Mouse (Mus musculus): ENCODE measurements around the gene Pik3ap1. TPM values are rescaled to one million over a fixed set of nuclear protein-coding genes. Genes with fewer than 3 reads are reported as not detected.

Pik3ap1 gene
- polyA plus RNA-seq, 1 experiment = 0.05 TPM

DNA sequence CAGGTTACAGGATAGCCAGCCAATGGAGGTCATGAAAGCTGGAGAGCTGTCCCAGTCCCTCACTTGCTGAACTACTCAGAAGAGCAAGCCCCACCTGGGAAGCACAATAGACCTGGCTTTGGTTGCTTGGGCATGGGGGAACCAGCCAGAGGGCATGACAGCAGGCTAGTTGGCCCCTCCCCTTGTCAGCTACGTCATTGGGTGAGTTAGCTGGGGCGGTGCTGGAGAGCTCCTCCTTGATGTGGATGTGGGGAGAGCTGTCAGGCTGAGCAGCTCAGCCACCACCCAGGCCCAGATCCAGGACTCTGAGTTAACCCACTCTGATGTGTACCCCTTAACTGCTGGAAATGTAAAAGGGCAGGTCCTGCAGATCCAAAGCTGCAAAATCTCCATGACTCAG, 24.4 kb downstream of the Pik3ap1 start:
- TF ChIP-seq TAL1 (IDR thresholded peaks at IDR 0.05; ENCODE audit: low read length) = no peak
- no peak for TF ChIP-seq GATA1 (IDR thresholded peaks at IDR 0.05; ENCODE audit: low read length)
- no peak overlapping the region for H3K4me3 ChIP-seq (replicated peaks)
- H3K9me3 ChIP-seq (ENCODE audit: control insufficient read depth, low read length) = no peaks in the 10 kb centered on the region

GRCm38 (mm10) chr19:41354287-41354951, 30.5 kb downstream of the Pik3ap1 start:
- TF ChIP-seq GATA1 (IDR thresholded peaks at IDR 0.05; ENCODE audit: low read length) = no peak
- TF ChIP-seq TAL1 (IDR thresholded peaks at IDR 0.05; ENCODE audit: low read length) = no peak
- Histone ChIP-seq H3K4me1 (ENCODE audit: control insufficient read depth) (no peaks in the 10 kb centered on the region), H3K9me3 (ENCODE audit: control insufficient read depth, low read length) (no peaks in the 10 kb centered on the region), H3K36me3 (ENCODE audit: control insufficient read depth) (no peaks in the 10 kb centered on the region), H3K27me3 (ENCODE audit: control insufficient read depth) (no peaks in the 10 kb centered on the region), H3K4me3 (replicated peaks) (no peak overlapping the region)

More for the DNA sequence above, 24.4 kb downstream of the Pik3ap1 start:
- Histone ChIP-seq H3K36me3 (ENCODE audit: control insufficient read depth) (no peaks in the 10 kb centered on the region), H3K27me3 (ENCODE audit: control insufficient read depth) (no peaks in the 10 kb centered on the region), H3K4me1 (ENCODE audit: control insufficient read depth) (no peaks in the 10 kb centered on the region)

GRCm38 (mm10) chr19:41349624-41350023, 35.3 kb downstream of the Pik3ap1 start:
- H3K4me1 ChIP-seq (ENCODE audit: control insufficient read depth) = no peaks in the 10 kb centered on the region
- TF ChIP-seq TAL1 (IDR thresholded peaks at IDR 0.05; ENCODE audit: low read length) (no peak), GATA1 (IDR thresholded peaks at IDR 0.05; ENCODE audit: low read length) (no peak)
- H3K9me3 ChIP-seq (ENCODE audit: control insufficient read depth, low read length) = no peaks in the 10 kb centered on the region
- H3K36me3 ChIP-seq (ENCODE audit: control insufficient read depth) = no peaks in the 10 kb centered on the region
- no peaks in the 10 kb centered on the region for H3K27me3 ChIP-seq (ENCODE audit: control insufficient read depth)
- H3K4me3 ChIP-seq (replicated peaks) = no peak overlapping the region

DNA sequence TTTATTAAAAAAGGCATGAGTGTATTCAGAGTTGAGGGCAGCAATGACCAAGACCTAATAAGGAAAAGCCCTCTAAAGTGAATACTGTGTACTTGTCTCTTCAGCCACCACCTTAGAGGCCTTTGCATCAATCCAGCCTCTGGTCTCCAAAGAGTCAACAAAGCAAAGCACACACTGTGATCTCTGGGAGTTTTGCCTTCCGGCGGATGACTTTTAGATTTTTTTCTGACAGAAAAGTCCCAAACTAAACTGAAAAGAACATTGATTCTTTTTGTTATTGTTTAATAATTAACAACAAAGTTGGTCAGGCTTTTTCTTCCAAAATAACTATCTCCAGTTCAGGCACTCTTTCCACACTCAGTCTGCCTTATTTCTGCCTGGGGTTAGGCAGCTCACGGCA, 36.7 kb downstream of the Pik3ap1 start:
- no peak overlapping the region for H3K4me3 ChIP-seq (replicated peaks)

DNA sequence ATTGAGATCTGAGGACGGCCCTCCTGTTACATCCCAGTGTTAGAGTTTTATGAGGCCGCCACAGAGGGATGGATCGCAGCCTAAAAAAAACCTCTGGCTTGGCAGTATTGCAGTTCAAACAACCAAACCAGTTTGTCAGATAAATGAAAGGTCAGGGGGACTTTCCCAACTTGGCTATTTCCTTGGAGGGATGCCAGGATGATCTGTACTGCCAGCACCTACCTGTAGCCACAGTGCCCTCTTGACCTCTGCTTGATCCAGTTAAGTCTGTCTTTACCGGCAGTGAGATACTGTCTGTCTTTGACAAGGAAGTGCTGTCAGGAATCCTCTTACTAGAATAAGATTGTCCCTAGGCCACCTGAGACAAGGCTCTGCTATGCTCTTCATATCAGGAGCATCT, 37.6 kb downstream of the Pik3ap1 start:
- no peaks in the 10 kb centered on the region for H3K36me3 ChIP-seq (ENCODE audit: control insufficient read depth)
- no peaks in the 10 kb centered on the region for H3K4me1 ChIP-seq (ENCODE audit: control insufficient read depth)
- H3K27me3 ChIP-seq (ENCODE audit: control insufficient read depth) = no peaks in the 10 kb centered on the region
- H3K9me3 ChIP-seq (ENCODE audit: control insufficient read depth, low read length) = no peaks in the 10 kb centered on the region
- TF ChIP-seq GATA1 (IDR thresholded peaks at IDR 0.05; ENCODE audit: low read length) (no peak), TAL1 (IDR thresholded peaks at IDR 0.05; ENCODE audit: low read length) (no peak)
- no peak overlapping the region for H3K4me3 ChIP-seq (replicated peaks)

More for the DNA sequence above, 36.7 kb downstream of the Pik3ap1 start:
- TF ChIP-seq GATA1 (IDR thresholded peaks at IDR 0.05; ENCODE audit: low read length) (no peak), TAL1 (IDR thresholded peaks at IDR 0.05; ENCODE audit: low read length) (no peak)
- no peaks in the 10 kb centered on the region for H3K36me3 ChIP-seq (ENCODE audit: control insufficient read depth)
- no peaks in the 10 kb centered on the region for H3K27me3 ChIP-seq (ENCODE audit: control insufficient read depth)
- H3K9me3 ChIP-seq (ENCODE audit: control insufficient read depth, low read length) = no peaks in the 10 kb centered on the region
- H3K4me1 ChIP-seq (ENCODE audit: control insufficient read depth) = no peaks in the 10 kb centered on the region

- no peaks in the 10 kb centered on the region for H3K36me3 ChIP-seq (ENCODE audit: control insufficient read depth)
- H3K9me3 ChIP-seq (ENCODE audit: control insufficient read depth, low read length) = no peaks in the 10 kb centered on the region
- TF ChIP-seq GATA1 (IDR thresholded peaks at IDR 0.05; ENCODE audit: low read length) (no peak), TAL1 (IDR thresholded peaks at IDR 0.05; ENCODE audit: low read length) (no peak)
- no peaks in the 10 kb centered on the region for H3K4me1 ChIP-seq (ENCODE audit: control insufficient read depth)
- H3K4me3 ChIP-seq (replicated peaks) = no peak overlapping the region
- no peaks in the 10 kb centered on the region for H3K27me3 ChIP-seq (ENCODE audit: control insufficient read depth)
These were observed 38.6 kb downstream of the Pik3ap1 start for GRCm38 (mm10) chr19:41346099-41346850.

- no peak overlapping the region for H3K4me3 ChIP-seq (replicated peaks)
- H3K4me1 ChIP-seq (ENCODE audit: control insufficient read depth) = no peaks in the 10 kb centered on the region
- H3K27me3 ChIP-seq (ENCODE audit: control insufficient read depth) = no peaks in the 10 kb centered on the region
- no peaks in the 10 kb centered on the region for H3K36me3 ChIP-seq (ENCODE audit: control insufficient read depth)
- no peaks in the 10 kb centered on the region for H3K9me3 ChIP-seq (ENCODE audit: control insufficient read depth, low read length)
- TF ChIP-seq GATA1 (IDR thresholded peaks at IDR 0.05; ENCODE audit: low read length) (no peak), TAL1 (IDR thresholded peaks at IDR 0.05; ENCODE audit: low read length) (no peak)
These were observed 39.7 kb downstream of the Pik3ap1 start for GRCm38 (mm10) chr19:41345028-41345741.

- Histone ChIP-seq H3K27me3 (ENCODE audit: control insufficient read depth) (no peaks in the 10 kb centered on the region), H3K4me3 (replicated peaks) (no peak overlapping the region), H3K36me3 (ENCODE audit: control insufficient read depth) (no peaks in the 10 kb centered on the region), H3K4me1 (ENCODE audit: control insufficient read depth) (no peaks in the 10 kb centered on the region), H3K9me3 (ENCODE audit: control insufficient read depth, low read length) (no peaks in the 10 kb centered on the region)
- no peak for TF ChIP-seq GATA1 (IDR thresholded peaks at IDR 0.05; ENCODE audit: low read length)
- no peak for TF ChIP-seq TAL1 (IDR thresholded peaks at IDR 0.05; ENCODE audit: low read length)
These were observed 40.3 kb downstream of the Pik3ap1 start for GRCm38 (mm10) chr19:41344666-41345027.

DNA sequence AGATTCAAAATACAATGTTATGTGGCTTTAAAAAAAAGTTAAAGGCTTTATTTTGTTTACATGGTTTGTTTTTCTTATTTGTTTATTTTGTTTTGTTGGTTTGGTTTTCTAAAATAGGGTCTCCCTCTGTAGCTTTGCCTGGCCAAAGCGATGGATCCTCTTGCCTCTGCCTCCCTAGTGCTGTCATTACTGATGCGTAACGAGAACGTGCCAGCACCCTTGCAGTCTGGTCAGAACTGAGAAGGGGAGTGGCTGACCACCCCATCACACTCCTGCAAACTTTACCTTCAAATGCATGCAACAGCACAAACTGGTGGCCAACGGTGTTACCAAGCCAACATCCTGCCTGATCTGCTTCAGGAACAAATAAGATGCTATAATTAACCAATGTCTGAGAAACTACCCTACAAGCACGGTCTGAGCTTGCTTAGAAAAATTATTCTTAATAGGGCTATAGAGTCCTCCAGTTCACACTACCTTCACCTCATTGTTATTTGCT, 42.3 kb downstream of the Pik3ap1 start:
- no peaks in the 10 kb centered on the region for H3K9me3 ChIP-seq (ENCODE audit: control insufficient read depth, low read length)
- H3K36me3 ChIP-seq (ENCODE audit: control insufficient read depth) = no peaks in the 10 kb centered on the region
- H3K27me3 ChIP-seq (ENCODE audit: control insufficient read depth) = peaks cover 4% of the 10 kb centered on the region; the same call in 1 of the 2 replicates
- no peak for TF ChIP-seq TAL1 (IDR thresholded peaks at IDR 0.05; ENCODE audit: low read length)
- no peak overlapping the region for H3K4me3 ChIP-seq (replicated peaks)
- peaks cover 3% of the 10 kb centered on the region for H3K4me1 ChIP-seq (ENCODE audit: control insufficient read depth)

Measured in erythroblast, embryonic 14.5 days (primary cell).